Mouse (Mus musculus) CD4-positive, CD25-positive, alpha-beta regulatory T cell, adult 2 months (primary cell): Measurements from ENCODE around the gene Akap5.

Experiments used
- DNase-seq: peaks from one replicate; pipeline ENCODE4 v3.0.0-alpha.2; 2012; ENCODE audit warnings: low read depth, low spot score

Akap5 gene

DNA sequence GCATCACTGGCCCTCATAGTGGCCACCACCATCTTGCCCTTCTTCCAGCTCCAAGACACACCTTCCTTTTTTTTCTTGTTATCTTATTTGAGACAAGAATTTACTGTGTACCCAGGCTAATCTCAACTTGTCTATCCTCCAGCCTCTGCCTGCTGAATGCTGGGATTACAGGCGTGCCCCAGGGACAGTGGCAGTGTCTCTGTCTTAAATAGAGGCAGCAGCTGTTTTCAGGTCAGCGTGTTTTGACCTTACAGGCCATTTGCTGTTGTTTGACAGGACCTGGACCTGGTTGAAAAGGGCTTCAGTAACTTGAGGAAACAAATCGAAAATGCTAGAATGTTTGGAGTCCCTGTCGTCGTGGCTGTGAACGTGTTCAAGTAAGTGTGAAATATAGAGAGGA is 14.1 kb upstream of the Akap5 start:
- no peak for DNase-seq

DNA sequence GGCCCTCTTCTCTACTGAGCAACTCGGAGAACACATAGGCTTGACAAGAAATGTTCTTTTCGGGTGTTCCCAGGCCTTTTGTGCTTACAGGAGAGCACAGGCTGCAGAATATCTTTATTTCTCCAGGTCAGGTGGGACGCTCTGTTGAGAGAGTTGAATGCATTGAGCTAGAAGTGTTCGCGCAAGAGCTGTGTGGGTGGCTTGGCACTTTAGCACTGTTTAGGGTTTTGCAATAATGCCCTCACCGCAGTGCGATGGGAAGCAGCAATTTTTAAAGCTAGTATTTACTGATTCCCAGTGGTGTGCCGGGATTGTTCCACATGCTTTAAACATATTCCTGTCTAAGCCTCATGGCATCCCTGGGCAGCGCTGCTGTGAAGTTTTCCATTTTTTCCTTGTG is 13.5 kb upstream of the Akap5 start:
- DNase-seq, result no peak

DNA sequence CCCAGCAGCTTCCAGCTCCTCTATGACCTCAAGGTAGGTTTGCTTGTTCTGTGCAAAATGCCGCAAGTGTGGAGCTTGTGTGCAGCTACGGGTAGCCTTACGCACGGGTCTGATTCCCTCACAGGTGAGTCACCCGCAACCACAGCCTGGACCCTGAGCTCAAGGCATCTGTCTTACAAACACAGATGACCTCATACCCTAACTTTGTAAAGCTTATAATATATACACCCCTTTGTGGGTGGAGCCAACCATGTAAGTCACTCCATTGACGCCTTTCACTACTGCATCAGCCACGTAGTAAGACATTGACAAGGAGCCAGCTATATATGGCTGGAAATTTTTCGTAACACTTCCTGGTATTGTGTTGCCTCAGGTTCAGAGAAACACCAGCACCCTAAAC is 12.7 kb upstream of the Akap5 start:
- DNase-seq, result peak; percentile 10

DNA sequence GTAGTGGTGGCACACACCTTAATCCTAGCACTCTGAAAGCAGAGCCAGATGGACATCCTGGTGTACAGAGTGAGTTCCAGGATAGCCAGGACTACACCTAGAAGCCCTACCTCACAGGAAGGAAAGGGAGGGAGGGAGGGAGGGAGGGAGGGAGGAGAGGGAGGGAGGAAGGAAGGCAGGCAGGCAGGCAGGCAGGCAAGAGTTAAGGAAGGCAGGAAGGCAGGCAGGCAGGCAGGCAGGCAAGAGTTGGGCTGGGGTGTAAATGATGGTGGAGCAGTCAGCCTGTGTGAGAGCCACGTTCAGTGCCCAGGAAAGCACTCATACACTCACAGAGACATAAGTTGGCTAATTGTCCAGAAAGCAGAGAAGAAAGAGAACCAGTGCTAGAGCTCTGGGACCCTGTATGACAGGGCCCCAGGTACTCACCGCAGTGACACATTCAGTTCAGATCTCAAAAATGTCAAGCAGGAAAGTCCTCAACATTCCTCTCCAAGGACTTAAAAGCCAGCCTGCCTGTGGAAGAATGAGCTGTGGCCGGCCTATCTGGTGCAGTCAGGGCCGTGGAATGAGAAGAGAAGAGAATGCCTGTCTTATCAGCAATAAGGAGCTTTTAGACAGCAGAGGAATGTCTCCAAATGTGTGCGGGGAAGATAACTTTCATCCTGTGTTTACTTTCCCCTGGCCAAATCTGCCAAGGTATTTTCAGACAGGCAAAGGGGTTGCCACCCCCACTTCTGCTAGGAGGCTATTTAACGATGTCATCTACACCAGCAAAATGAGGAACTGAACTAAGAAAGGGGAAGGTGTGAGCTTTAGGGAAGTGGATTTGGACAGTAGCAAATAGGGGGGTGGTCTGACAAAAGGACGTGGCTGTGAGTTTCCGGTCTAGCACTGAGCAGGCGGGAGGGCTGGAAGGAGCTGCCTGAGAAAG is 6.1 kb upstream of the Akap5 start:
- DNase-seq, result no peak

DNA sequence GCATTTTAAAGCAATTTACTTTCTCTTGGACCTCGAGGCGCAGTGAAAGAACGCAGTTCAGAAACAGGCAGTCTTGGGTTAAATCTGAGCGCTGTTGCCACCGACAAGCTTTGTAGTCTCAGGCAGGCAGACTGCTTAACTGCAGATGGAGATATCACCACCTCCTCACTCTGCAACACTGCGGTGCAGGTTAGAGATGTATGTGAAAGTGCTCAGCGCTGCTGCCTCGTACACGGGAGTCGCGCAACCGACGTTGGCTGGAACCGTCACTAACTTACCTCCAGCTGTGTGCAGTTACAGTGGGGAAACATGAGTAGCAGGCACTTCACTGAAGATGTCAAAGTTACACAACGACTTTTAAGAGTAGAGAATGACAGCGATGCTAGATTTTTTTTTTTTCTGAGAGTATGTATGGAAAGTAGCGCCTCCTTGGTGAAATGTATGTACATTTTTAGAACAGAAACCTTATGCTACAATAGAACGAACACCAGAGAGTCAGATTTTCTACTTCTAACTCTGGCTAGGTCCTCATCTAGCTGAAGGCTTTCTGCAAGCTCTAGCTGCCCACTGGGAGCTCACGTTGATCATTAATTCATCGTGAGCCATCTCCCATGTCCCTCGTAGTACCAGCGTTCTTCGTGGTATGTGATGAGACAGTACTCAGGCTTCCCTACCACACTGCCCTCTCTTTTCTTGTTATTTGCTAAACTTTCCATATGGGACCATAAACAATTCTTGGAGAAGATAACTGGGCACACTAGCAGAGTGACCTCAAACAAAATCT is 1.9 kb downstream of the Akap5 start:
- no peak for DNase-seq

DNA sequence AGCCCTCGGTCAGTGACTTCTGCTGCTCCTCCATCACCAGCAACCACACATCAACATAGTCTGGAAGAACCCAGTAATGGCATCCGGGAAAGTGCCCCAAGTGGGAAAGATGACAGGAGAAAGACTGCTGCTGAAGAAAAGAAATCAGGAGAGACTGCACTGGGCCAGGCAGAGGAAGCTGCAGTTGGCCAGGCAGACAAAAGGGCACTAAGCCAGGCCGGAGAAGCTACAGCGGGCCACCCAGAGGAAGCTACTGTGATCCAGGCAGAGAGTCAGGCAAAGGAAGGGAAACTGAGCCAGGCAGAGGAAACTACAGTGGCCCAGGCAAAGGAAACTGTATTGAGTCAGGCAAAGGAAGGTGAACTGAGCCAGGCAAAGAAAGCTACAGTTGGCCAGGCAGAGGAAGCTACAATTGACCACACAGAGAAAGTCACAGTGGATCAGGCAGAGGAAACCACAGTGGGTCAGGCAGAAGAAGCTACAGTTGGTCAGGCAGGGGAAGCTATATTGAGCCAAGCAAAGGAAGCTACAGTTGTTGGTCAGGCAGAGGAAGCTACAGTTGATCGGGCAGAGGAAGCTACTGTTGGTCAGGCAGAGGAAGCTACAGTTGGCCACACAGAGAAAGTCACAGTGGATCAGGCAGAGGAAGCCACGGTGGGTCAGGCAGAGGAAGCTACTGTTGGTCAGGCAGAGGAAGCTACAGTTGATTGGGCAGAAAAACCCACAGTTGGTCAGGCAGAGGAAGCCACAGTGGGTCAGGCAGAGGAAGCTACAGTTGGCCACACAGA is 4.1 kb downstream of the Akap5 start:
- no peak for DNase-seq

DNA sequence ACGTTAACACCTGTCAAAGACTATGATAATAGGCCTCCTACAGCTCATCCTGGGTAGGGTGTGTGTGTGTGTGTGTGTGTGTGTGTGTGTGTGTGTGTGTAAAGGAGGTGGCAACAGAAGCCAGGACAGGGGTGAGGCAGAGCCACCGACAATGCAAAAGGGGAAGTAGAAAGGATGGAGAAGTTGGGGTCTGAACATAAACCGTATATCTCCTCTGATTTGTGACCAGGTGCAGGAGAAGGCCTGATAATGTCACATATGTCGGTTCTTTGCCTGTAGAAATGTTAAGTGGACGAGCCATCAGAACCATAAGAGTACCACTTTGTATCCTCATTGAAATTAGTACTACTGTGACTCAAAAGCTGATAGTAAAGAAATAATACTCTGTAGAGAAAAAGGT is 9.0 kb downstream of the Akap5 start:
- no peak for DNase-seq

DNA sequence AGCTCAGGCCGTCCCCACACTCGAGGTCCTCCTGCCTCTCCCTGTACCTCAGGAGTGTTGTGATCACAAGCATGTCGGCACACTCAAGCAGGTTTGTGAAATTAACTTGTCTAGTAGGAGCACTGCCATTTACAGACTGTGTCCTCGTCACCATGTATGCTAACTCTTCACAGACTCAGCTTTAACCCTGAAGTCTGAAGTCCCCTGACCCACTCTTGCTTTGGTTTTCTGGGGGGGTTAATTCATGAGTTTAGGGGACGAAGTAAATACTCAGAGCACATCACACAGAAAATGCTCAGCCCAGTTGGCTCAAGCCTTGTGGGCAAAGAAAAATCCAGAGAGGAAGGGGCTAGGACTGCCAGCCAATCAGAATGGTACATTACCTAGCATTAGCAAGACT is 10.9 kb downstream of the Akap5 start:
- no peak for DNase-seq

DNA sequence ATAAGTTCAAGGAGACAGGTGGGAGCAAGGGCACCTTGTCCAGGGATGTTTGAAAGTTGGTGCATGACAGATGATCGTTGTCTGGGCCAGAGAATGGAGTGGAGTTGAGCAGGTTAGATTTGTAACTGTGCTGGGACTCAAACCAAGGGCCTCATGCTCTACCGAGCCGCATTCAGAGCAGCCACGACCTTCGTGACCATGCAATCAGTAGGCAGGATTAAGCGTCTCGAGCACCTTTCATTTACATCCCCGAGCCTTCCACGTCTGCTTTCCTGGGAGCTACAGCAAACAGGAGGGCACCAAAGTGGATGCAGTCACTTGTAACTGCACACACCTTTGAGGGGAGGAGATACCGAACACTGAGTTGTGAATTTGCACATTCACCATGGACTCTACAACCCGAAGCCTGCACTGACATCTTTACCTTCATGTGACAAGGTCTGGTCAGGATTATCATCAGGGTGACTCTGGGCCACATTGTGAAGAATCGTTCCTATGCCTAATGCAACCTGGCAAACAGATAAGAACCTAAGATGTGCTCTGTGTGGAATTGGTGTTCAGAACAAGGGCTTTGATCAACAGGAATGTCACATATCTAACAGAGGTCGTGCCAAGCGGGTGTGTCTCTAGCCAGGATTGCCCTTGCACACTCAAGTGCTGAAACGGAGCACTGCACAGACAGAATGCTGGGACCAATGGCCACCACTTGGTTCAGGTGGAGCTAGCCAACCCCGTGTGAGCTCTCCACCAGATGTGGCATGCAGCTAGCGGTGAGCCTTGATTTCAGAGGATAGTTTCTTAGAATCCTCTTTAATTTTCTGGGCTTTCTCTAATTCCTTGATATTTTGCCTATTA is 11.6 kb downstream of the Akap5 start:
- DNase-seq, result no peak

DNA sequence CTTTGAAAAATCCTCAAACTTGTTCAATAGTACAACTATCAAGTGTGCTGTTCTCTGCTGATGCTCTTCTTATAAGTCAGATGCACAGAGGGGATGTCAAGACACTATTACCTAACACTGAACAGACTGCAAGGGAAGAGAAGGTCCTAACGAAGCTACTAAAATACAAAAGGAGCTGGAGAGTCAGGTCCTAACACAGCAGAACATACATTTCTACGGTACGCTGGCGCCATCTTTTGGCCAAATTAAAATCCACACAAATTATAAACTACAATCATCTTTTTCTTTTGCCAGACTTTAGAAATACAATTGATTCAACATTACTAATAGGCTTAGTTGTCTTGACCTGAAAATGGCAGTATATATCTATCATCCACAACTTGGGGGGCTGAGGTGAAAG is 16.4 kb downstream of the Akap5 start:
- DNase-seq, result peak; percentile 78

DNA sequence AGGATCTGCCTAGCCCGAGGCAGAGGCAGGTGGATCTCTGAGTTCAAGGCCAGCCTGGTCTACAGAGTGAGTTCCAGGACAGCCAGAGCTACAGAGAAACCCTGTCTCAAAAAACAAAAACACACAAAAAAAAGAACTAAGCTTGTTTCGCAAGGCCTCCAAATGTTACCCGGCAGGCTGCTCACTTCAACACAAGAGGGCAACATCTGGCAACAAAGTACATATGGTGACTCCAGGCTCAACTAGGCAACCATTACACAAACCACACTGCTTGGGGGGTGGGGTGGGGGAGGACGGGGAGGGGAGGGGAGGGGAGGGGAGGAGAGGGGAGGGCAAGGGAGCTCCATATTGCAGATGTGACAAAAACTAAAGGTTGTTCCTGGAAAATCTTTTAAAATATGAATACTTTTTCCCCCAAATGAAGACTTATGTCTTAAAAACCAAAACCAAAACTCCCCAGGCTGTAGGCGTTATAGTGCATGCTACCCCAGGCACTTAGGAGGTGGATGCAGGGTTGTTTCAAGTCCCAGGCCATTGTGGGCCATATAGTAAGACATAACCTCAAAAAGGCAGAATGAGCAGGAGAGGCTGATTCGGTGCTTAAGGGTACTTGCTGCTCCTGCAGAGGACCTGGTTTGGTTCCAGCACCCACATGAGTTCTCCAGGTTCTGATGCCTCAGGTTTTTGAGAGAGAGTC is 21.2 kb downstream of the Akap5 start:
- DNase-seq, result peak; percentile 82

DNA sequence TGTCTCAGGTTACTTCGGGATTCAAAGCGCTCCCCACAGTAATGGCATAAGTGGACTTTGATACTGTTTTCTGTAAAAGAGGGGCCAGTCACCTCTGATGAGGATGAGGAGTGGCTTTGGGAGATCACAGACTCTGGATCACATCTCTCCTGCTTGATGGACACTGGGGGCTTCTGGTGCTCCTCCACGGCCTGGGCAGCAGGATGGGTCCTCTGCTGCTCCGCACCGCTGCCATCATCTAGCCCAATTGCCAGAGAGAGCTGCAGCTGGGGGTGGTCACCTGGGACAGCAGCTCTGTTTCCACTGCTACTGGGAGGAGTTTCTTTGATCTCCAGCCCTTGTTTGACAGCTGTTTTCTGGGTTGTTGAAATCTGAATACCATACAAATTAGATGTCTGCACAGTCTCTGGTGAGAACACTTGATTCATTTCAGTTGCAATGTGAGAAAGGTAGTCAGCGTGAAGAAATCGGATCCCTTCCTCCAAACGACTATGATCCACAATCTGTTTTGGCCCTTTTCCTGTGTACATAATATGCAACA is 25.1 kb downstream of the Akap5 start:
- no peak for DNase-seq

DNA sequence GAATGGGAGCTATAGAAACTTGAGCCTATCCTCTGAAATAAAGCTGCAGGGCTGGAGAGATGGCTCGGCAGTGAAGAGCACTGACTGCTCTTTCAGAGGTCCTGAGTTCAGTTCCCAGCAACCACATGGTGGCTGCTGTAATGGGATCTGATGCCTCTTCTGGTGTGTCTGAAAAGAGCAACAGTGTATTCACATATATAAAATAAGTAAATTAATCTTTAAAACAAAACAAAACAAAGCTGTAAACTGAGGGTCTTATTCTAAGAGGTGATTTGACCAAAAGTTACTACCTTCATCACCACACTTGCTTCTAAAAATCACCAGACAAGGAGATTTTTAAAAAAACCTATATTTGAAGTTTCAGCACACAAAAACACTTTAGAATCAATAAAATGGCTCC is 36.2 kb downstream of the Akap5 start:
- no peak for DNase-seq

DNA sequence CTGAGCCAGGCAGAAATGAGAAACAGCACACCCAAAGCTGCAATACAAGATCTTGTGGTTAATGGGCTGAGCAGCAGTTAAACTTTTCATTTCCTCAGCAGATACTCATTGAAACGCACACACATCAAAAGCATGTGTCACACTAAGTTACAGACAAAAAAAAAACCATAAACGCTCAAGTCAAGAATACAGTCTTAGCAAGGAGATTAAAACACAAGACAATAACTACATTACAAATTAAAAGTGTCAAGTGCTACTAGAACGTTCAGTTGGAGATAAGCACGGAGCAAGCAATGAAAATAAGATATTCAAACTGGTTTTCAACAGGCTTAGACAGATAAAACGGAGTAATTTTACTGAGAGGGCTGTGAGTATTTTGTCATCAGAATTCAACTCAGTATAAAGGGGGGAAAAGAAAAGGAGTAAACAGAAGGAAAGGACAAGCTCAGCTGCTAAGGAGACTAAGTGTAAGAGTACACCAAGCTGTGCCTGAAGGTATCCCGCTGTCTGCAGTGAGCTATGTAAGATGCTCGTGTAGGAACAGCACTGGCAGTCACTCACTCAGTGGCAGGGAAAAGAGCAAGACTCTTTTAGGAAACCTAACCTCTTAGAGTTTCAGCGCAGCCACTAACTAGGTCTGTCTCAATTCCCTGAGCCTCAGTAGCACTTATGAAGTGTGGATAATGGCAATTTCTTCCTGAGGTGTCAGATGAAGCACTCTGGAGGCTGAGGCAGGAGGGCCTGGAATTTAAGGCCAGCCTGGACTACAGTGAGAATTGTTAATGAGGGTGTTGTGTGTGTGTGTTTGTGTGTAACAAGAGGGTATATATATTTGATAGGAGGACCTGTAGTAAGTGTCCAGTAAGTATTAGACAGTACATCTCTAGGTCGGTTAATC is 37.0 kb downstream of the Akap5 start:
- peak; percentile 77 for DNase-seq

DNA sequence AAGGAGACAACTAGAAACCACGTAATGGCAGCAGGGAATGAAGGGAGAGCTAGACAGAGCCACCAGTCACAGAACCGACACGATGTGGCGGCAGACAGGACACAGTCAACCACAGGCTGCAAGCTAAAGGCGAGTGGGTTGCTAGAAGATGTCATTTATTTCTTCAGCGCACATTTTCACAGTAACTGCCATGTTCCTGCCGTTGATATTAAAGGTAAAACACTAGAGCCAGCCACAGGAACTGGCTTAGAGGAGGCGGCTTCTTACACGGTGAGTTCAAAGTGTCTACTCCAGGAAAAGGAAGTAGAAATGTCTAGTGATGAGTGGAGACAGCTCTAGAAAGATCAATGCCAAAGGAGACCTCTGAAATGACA is 37.6 kb downstream of the Akap5 start:
- DNase-seq, result peak; percentile 79

DNA sequence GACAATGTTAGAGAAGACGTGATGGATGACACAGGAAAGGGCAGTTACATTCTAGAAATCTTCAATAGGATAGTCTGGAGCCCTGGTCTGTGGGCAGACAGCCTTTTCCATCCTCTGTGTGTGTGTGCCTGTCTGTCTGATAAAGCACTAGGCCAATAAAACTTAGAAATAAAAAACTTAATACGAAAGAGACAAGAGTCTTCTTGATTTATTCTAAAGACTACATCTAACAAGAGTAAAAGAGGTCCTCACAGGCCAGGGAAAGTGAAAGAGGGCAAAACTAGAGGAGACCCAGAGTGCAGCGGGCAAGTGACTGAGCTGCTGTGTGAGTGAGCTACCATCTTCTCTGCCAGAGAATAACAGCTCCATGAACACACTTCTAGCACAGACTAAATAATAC is 41.6 kb downstream of the Akap5 start:
- DNase-seq, result peak; percentile 34

DNA sequence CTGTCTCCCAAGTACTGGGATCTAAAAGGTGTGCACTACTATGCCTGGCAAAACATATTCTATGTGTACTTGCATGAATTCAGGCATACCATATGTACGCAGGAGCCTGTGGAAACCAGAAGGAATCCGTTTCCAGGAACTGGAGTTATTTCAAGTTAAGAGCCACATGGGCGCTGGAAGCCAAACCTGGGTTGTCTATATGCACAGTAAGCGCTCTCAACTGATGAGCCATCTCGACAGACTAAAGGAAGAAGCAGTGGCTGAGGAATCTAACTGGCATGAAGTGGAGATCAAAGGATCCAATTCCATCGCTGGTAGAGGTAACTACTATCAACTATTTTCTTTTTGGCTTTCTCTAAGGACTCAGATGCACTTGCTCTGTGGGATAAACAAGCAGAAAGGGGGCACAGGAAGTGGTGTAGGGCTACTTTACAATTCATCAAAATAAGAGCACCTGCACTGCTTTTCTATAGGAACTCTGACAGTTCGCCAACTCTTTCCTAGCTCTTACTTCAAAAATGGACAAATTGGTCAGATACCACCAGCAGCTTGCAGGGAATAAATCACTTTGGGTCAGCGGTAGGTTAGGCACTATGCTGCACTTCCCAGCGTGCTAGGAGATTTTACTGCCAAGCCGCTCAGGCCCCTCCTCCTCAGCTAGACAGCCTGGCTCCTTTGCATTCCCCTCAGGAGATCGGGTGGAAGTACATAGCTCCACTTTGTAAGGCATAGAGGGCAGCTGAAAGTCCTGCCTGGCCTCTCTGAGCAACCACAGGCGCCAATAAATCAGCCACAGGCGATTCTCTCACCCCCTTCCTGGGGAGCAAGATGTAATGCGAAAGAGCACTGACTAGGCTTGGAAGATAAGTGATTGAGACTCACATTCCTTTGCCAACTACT is 42.7 kb downstream of the Akap5 start:
- DNase-seq, result peak; percentile 63

DNA sequence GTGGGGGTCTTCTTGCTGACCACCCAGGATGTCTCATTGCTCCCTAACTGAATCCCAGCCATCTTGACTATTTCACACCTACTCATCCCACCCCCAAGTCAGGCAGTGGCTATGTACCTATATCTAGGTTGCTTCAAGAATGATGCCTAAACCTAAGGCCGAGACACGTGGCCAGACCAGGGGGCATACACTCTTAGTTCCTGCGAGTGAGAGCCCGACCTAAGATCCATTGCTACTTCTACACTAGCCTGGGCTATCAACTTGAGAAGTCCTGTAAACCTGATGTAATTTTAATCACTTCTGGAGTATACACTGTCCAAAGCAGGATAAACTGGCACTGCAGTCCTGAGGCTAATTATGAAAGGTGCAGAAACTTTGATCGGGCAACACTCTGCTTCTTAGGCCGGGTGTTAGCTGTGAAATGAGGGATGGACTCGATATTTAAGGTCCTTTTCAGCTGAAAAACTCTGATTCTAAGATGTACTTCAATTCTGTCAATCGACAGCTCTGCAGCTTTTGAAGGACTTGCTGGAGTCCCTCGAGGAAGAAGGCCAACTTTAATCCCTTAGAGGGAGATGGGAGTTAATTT is 43.6 kb downstream of the Akap5 start:
- DNase-seq, result peak; percentile 35
